Mouse (Mus musculus) olfactory bulb, adult 2 months (tissue): ENCODE data around the gene Tex36. TPM values are rescaled to one million over a fixed set of nuclear protein-coding genes. Genes with fewer than 3 reads are reported as not detected.

Source experiments
- H3K27ac ChIP-seq: fragments of 200-500 bp; 2 replicates; pipeline ENCODE4 v1.5.1; 2012; ENCODE audit warnings: low read depth, low read length; ENCODE audit not compliant: insufficient read depth
- H3K4me1 ChIP-seq: fragments of 200-500 bp; 2 replicates; pipeline ENCODE4 v1.6.1; 2012; ENCODE audit warnings: low read length; ENCODE audit not compliant: control insufficient read depth, insufficient read depth
- H3K4me3 ChIP-seq: fragments of 200-500 bp; 2 replicates; pipeline ENCODE4 v1.5.1; 2012; ENCODE audit warnings: mild to moderate bottlenecking, low read depth, low read length, moderate library complexity; ENCODE audit not compliant: insufficient read depth
- CTCF ChIP-seq: fragments of 200-500 bp; IDR thresholded peaks from 2 replicates; pipeline ENCODE4 v1.5.1; 2012; ENCODE audit warnings: low read depth, mild to moderate bottlenecking, low read length, moderate library complexity; ENCODE audit not compliant: insufficient read depth
- POLR2A ChIP-seq: fragments of 200-500 bp; IDR thresholded peaks from 2 replicates; pipeline ENCODE4 v1.6.1; 2012; ENCODE audit warnings: mild to moderate bottlenecking, low read depth, low read length, moderate library complexity; ENCODE audit not compliant: insufficient read depth
- WGBS: fragments of 180-500 bp; shearing (Covaris S2); methylation state at CpG from one replicate; pipeline ENCODE4 v1.1.7; 2018; 5-methylcytosine and 5-hydroxymethylcytosine counted together
- polyA plus RNA-seq: library from polyadenylated mRNA; stranded (reverse); fragments of >200 nt; gene quantifications from 2 replicates; pipeline ENCODE4 v1.2.4, GENCODE M21; 2012; ENCODE audit warnings: low replicate concordance; ENCODE audit not compliant: missing spikeins, insufficient read depth, insufficient read length

Tex36 gene
- polyA plus RNA-seq, 1 experiment: not detected

DNA sequence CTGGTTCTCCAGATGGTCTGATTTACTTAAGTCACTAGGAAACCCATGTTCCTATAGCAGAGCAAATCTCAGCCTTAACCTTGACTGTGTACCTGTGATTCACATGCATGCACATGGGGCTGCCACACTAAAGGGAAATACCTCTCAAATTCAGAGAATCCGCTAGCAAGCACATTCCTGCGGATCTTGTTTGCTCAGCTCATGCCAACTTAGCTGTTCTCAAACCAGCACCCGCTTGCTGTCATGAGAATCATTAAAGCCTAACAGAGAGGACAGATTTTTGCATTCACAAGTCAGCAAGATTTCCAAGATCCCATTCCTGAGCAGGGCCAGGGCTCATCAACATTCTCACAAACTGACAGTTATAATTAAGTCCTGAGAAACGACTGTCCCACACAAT is 64.6 kb downstream of the Tex36 start:
- Histone ChIP-seq H3K4me1 (no peaks in the 10 kb centered on the region), H3K4me3 (no peak overlapping the region), H3K27ac (no peak overlapping the region)
- TF ChIP-seq CTCF (no peak), POLR2A (no peak)
- WGBS: 77% methylated on average over 4 of the region's 4 CpGs

Other genes starting within 250 kb of the Tex36 start
- not detected in 2 replicates for gene Edrf1, start 35.4 kb upstream of the Tex36 start, polyA plus RNA-seq
- gene Mmp21, start 77.9 kb upstream of the Tex36 start, polyA plus RNA-seq: not detected in 2 replicates
- gene Bccip, start 107.2 kb upstream of the Tex36 start, polyA plus RNA-seq: not detected in 2 replicates
- not detected in 2 replicates for gene Uros, start 107.9 kb upstream of the Tex36 start, polyA plus RNA-seq
- not detected in 2 replicates for gene Fank1, start 174.7 kb upstream of the Tex36 start, polyA plus RNA-seq
- gene Dhx32, start 180.6 kb upstream of the Tex36 start, polyA plus RNA-seq: not detected in 2 replicates